Mouse (Mus musculus) MEL (cell line): Measurements from ENCODE around the gene Dlx1. TPM values are rescaled to one million over a fixed set of nuclear protein-coding genes. Genes with fewer than 3 reads are reported as not detected.

Source experiments
- DNase-seq: peaks from one replicate; pipeline ENCODE4 v3.0.0; 2011; ENCODE audit warnings: low read depth, low spot score
- H3K27ac ChIP-seq: 2 replicates; pipeline ENCODE4 v1.5.1; 2012; ENCODE audit warnings: low read depth, mild to moderate bottlenecking, control low read depth, low read length, moderate library complexity; ENCODE audit not compliant: control insufficient read depth
- H3K27me3 ChIP-seq, 2 experiments: fragments of 150-350 bp in 1 of 2; sonication (generic) in 1 of 2; 2 replicates each; pipeline ENCODE4 v1.6.1; 2012; ENCODE audit warnings: low read length in 2 of 2, mild to moderate bottlenecking in 2 of 2, improper control_type of control experiment in 1 of 2, moderate library complexity in 1 of 2; ENCODE audit not compliant: insufficient read depth in 2 of 2, control insufficient read depth in 1 of 2
- H3K36me3 ChIP-seq, 2 experiments: 2 replicates each; pipeline ENCODE4 v1.6.1; 2012 to 2014; ENCODE audit warnings: low read length in 2 of 2, improper control_type of control experiment in 1 of 2, inconsistent platforms in 1 of 2, mild to moderate bottlenecking in 1 of 2; ENCODE audit not compliant: insufficient read depth in 2 of 2, control insufficient read depth in 1 of 2
- H3K4me1 ChIP-seq, 2 experiments: fragments of 150-350 bp in 1 of 2; sonication (generic) in 1 of 2; 2 replicates each; pipeline ENCODE4 v1.6.1; 2012; ENCODE audit warnings: low read length in 2 of 2, improper control_type of control experiment in 1 of 2, mild to moderate bottlenecking in 1 of 2; ENCODE audit not compliant: insufficient read depth in 2 of 2, control insufficient read depth in 1 of 2
- H3K4me3 ChIP-seq, 2 experiments: fragments of 150-350 bp in 1 of 2; sonication (generic) in 1 of 2; 2 replicates each; pipeline ENCODE4 v1.5.1; 2012; ENCODE audit warnings: low read depth in 2 of 2, low read length in 2 of 2, mild to moderate bottlenecking in 2 of 2, moderate library complexity in 2 of 2, control low read depth in 1 of 2, improper control_type of control experiment in 1 of 2; ENCODE audit not compliant: control insufficient read depth in 1 of 2, insufficient read depth in 1 of 2
- H3K79me2 ChIP-seq: 2 replicates; pipeline ENCODE4 v1.6.1; 2012; ENCODE audit warnings: mild to moderate bottlenecking, low read length, moderate library complexity; ENCODE audit not compliant: control insufficient read depth, poor library complexity, insufficient read depth
- H3K9ac ChIP-seq: 2 replicates; pipeline ENCODE4 v1.6.1; 2012; ENCODE audit warnings: low read depth, mild to moderate bottlenecking, control low read depth, low read length, moderate library complexity; ENCODE audit not compliant: control insufficient read depth, poor library complexity, severe bottlenecking
- H3K9me3 ChIP-seq: fragments of 150-350 bp; sonication (generic); replicated peaks from 2 replicates; pipeline ENCODE4 v1.6.1; 2012; ENCODE audit warnings: mild to moderate bottlenecking, low read length, improper control_type of control experiment, moderate library complexity; ENCODE audit not compliant: insufficient read depth
- BHLHE40 ChIP-seq: IDR thresholded peaks from 2 replicates; pipeline ENCODE4 v1.6.1; 2012; ENCODE audit warnings: low read depth, mild to moderate bottlenecking, inconsistent platforms, low read length, improper control_type of control experiment, borderline replicate concordance
- CHD1 ChIP-seq: IDR thresholded peaks from 2 replicates; pipeline ENCODE4 v1.6.1; 2012; ENCODE audit warnings: low read depth, mild to moderate bottlenecking, inconsistent platforms, low read length, improper control_type of control experiment
- CTCF ChIP-seq, 3 experiments: IDR thresholded peaks in 2 of 3; conservative IDR thresholded peaks in 1 of 3; 2 replicates each; pipeline ENCODE4 v1.5.1; 2011 to 2012; ENCODE audit warnings: low read length in 3 of 3, low read depth in 2 of 3, mild to moderate bottlenecking in 2 of 3, improper control_type of control experiment in 1 of 3, inconsistent platforms in 1 of 3, mixed read lengths in 1 of 3, moderate library complexity in 1 of 3; ENCODE audit not compliant: control insufficient read depth in 1 of 3, insufficient read depth in 1 of 3, poor library complexity in 1 of 3, severe bottlenecking in 1 of 3
- E2F4 ChIP-seq: IDR thresholded peaks from 2 replicates; pipeline ENCODE4 v1.6.1; 2011; ENCODE audit warnings: low read depth, low read length, improper control_type of control experiment, borderline replicate concordance
- ELF1 ChIP-seq: IDR thresholded peaks from 2 replicates; pipeline ENCODE4 v1.6.1; 2014; ENCODE audit warnings: low read depth, mild to moderate bottlenecking, inconsistent platforms, low read length, improper control_type of control experiment, moderate library complexity
- EP300 ChIP-seq, 2 experiments: IDR thresholded peaks; 2 replicates each; pipeline ENCODE4 v1.6.1; 2011; ENCODE audit warnings: improper control_type of control experiment in 2 of 2, low read length in 2 of 2, low read depth in 1 of 2, mild to moderate bottlenecking in 1 of 2
- ETS1 ChIP-seq: IDR thresholded peaks from 2 replicates; pipeline ENCODE4 v1.6.1; 2012; ENCODE audit warnings: low read depth, mild to moderate bottlenecking, inconsistent platforms, low read length, improper control_type of control experiment, moderate library complexity
- GATA1 ChIP-seq: IDR thresholded peaks from 2 replicates; pipeline ENCODE4 v1.6.1; 2011; ENCODE audit warnings: low read depth, low read length, improper control_type of control experiment
- HCFC1 ChIP-seq: IDR thresholded peaks from 2 replicates; pipeline ENCODE4 v1.6.1; 2012; ENCODE audit warnings: low read depth, mild to moderate bottlenecking, inconsistent platforms, low read length, improper control_type of control experiment, moderate library complexity
- MAZ ChIP-seq: IDR thresholded peaks from 2 replicates; pipeline ENCODE4 v1.6.1; 2012; ENCODE audit warnings: low read depth, mild to moderate bottlenecking, inconsistent platforms, low read length, improper control_type of control experiment
- MYB ChIP-seq: IDR thresholded peaks from 2 replicates; pipeline ENCODE4 v1.6.1; 2011; ENCODE audit warnings: mild to moderate bottlenecking, low read depth, low read length, improper control_type of control experiment
- MYC ChIP-seq: IDR thresholded peaks from 2 replicates; pipeline ENCODE4 v1.6.1; 2011; ENCODE audit warnings: low read depth, mild to moderate bottlenecking, low read length, improper control_type of control experiment, moderate library complexity
- NELFE ChIP-seq: IDR thresholded peaks from 2 replicates; pipeline ENCODE4 v1.6.1; 2011; ENCODE audit warnings: low read depth, low read length, improper control_type of control experiment
- NRF1 ChIP-seq: IDR thresholded peaks from 2 replicates; pipeline ENCODE4 v1.6.1; 2014; ENCODE audit warnings: low read depth, mild to moderate bottlenecking, inconsistent platforms, low read length, improper control_type of control experiment, moderate library complexity; ENCODE audit not compliant: poor library complexity, insufficient read depth, severe bottlenecking
- POLR2A ChIP-seq, 2 experiments: IDR thresholded peaks; 2 replicates each; pipeline ENCODE4 v1.6.1; 2011 to 2012; ENCODE audit warnings: low read length in 2 of 2, mild to moderate bottlenecking in 2 of 2, control low read depth in 1 of 2, improper control_type of control experiment in 1 of 2, low read depth in 1 of 2, moderate library complexity in 1 of 2; ENCODE audit not compliant: control insufficient read depth in 1 of 2, insufficient read depth in 1 of 2, poor library complexity in 1 of 2
- POLR2AphosphoS5 ChIP-seq: IDR thresholded peaks from 2 replicates; pipeline ENCODE4 v1.6.1; 2012; ENCODE audit warnings: low read depth, borderline replicate concordance, mild to moderate bottlenecking, inconsistent platforms, low read length, moderate library complexity, mixed read lengths
- RCOR1 ChIP-seq: IDR thresholded peaks from 2 replicates; pipeline ENCODE4 v1.6.1; 2012; ENCODE audit warnings: low read depth, mild to moderate bottlenecking, inconsistent platforms, low read length, improper control_type of control experiment
- SIN3A ChIP-seq: IDR thresholded peaks from 2 replicates; pipeline ENCODE4 v1.6.1; 2012; ENCODE audit warnings: low read length, improper control_type of control experiment, inconsistent platforms
- SMC3 ChIP-seq: IDR thresholded peaks from 2 replicates; pipeline ENCODE4 v1.6.1; 2011; ENCODE audit warnings: low read depth, low read length, improper control_type of control experiment
- UBTF ChIP-seq: IDR thresholded peaks from 2 replicates; pipeline ENCODE4 v1.6.1; 2012; ENCODE audit warnings: low read depth, mild to moderate bottlenecking, inconsistent platforms, low read length, improper control_type of control experiment, moderate library complexity, borderline replicate concordance; ENCODE audit not compliant: insufficient read depth
- USF2 ChIP-seq, 2 experiments: IDR thresholded peaks; 2 replicates each; pipeline ENCODE4 v1.6.1; 2011 to 2012; ENCODE audit warnings: improper control_type of control experiment in 2 of 2, low read length in 2 of 2, borderline replicate concordance in 1 of 2, inconsistent platforms in 1 of 2, low read depth in 1 of 2, mild to moderate bottlenecking in 1 of 2; ENCODE audit not compliant: insufficient read depth in 1 of 2
- ZMIZ1 ChIP-seq: IDR thresholded peaks from 2 replicates; pipeline ENCODE4 v1.6.1; 2012; ENCODE audit warnings: low read depth, mild to moderate bottlenecking, inconsistent platforms, low read length, improper control_type of control experiment, moderate library complexity
- polyA plus RNA-seq, 2 experiments: library from polyadenylated mRNA; stranded (reverse) in 1 of 2; unstranded in 1 of 2; fragments of >175 nt in 1 of 2; fragments of >200 nt in 1 of 2; gene quantifications; 2 replicates each; pipeline versions ENCODE4 v1.2.1 to v1.2.4; 2012; ENCODE audit warnings: low replicate concordance in 2 of 2, low read depth in 1 of 2; ENCODE audit not compliant: insufficient read length in 2 of 2, insufficient read depth in 1 of 2, missing spikeins in 1 of 2
- total RNA-seq: library from RNA; depleted of rRNA; stranded (reverse); fragments of 300-350 nt; gene quantifications from 2 replicates; pipeline ENCODE4 v1.2.3, GENCODE M21; 2012

Dlx1 gene
- total and polyA plus RNA-seq, 3 experiments: 3.4 to 11.8 TPM; not detected in 1

DNA sequence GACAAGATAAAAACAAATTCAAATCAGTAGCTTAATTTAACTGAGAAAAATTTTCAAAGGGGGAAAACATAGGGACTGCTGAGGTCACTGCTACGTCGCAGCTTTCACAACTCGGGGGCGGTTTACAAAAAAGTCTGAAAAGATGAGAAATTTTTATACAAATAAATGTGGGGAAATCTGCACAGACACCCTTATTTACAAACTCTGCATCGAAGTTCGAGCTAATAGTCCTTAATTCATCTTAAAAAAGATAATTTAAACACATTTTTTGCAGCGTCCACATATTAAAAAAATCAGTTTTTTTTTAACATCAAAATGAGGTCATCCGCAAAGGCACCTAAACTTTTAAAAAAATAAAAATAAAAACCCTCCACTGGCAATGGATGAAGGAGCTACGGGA, 15.6 kb downstream of the Dlx1 start:
- peak overlapping the region; percentile 70 for H3K9ac ChIP-seq
- H3K4me3 ChIP-seq: peak overlapping the region; percentile 60 to 86
- peaks cover 9 to 13% of the 10 kb centered on the region in 2 experiments; a peak in 3 of 4 replicates for H3K4me1 ChIP-seq
- H3K79me2 ChIP-seq: no peaks in the 10 kb centered on the region
- no peaks in the 10 kb centered on the region for H3K9me3 ChIP-seq
- peak; percentile 22 for DNase-seq
- peaks cover 0 to 10% of the 10 kb centered on the region in 2 experiments; a peak in 2 of 4 replicates for H3K36me3 ChIP-seq
- no peaks in the 10 kb centered on the region for H3K27me3 ChIP-seq
- TF ChIP-seq SMC3: no peak
- TF ChIP-seq SIN3A: 0 out of 2 replicates have a peak, but pooled peaks have one; percentile 8
- TF ChIP-seq ELF1: no peak
- no peak for TF ChIP-seq GATA1
- no peak for TF ChIP-seq POLR2A (IDR thresholded peaks at IDR 0.05; ENCODE audit: control insufficient read depth in 1 of 2, insufficient read depth in 1 of 2, low read depth in 1 of 2, low read length in 2 of 2, poor library complexity in 1 of 2)
- no peak for TF ChIP-seq UBTF
- no peak overlapping the region for H3K27ac ChIP-seq

- Histone ChIP-seq H3K79me2 (no peaks in the 10 kb centered on the region), H3K27ac (no peak overlapping the region), H3K4me3 (no peak overlapping the region), H3K27me3 (no peaks in the 10 kb centered on the region), H3K36me3 (peaks cover 0 to 10% of the 10 kb centered on the region in 2 experiments; a peak in 2 of 4 replicates), H3K9me3 (no peaks in the 10 kb centered on the region), H3K4me1 (peaks cover 9 to 13% of the 10 kb centered on the region in 2 experiments; a peak in 3 of 4 replicates), H3K9ac (no peak overlapping the region)
- no peak for TF ChIP-seq HCFC1
- TF ChIP-seq BHLHE40: no peak
- DNase-seq: no peak
Observed at GRCm38 (mm10) chr2:71543948-71544347, 16.0 kb downstream of the Dlx1 start.

DNA sequence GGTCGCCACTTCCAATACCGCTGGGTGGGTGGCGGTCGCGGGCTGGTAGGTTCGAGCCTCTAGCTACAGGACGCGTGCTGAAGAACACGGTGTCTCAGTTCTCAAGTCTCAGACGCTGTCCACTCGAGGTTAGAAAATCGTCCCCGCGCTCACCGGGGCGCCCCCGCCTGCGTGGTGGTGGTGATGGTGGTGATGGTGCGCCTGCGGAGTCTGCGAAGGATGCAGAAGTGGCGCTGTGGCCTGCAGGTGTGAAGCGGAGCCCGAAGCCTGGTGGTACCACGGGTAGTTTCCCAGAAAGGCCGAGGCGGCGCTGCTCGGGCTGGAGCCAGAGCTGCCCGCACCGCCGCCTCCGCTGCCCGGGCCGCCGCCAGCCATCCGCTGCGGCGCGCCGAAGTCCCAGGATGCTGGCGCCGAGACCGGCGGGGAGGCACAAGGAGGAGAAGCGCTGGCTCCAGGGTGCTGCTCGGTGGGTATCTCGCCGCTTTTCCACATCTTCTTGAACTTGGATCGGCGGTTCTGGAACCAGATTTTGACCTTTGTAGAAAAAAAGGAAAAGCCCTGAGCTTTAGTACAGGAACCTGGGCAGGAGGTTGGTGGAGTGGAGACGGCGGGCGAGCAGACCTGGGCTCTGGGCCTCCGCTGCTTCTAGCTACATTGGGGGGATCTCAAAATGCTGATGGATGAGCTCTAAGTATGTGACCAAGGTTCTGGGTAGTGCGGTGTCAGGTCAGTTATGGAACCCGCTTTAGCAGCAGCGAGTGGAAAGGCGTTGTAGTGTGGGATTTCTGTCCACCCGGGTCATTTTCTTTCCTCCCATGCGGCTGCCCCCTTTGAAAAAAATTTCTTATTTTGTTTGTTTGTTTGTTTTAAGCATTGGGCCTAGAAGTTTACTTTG, 16.7 kb downstream of the Dlx1 start:
- H3K36me3 ChIP-seq: peaks cover 0 to 10% of the 10 kb centered on the region in 2 experiments; a peak in 2 of 4 replicates
- no peaks in the 10 kb centered on the region for H3K27me3 ChIP-seq
- no peak for DNase-seq
- H3K79me2 ChIP-seq: no peaks in the 10 kb centered on the region
- H3K4me3 ChIP-seq: no peak overlapping the region
- TF ChIP-seq NRF1 (no peak), E2F4 (no peak), SMC3 (no peak), BHLHE40 (no peak), ETS1 (no peak), EP300 (IDR thresholded peaks at IDR 0.05; ENCODE audit: low read depth in 1 of 2, low read length in 2 of 2) (no peak), ZMIZ1 (no peak), HCFC1 (no peak), POLR2AphosphoS5 (no peak), SIN3A (no peak), UBTF (no peak), USF2 (IDR thresholded peaks at IDR 0.05; ENCODE audit: borderline replicate concordance in 1 of 2, insufficient read depth in 1 of 2, low read depth in 1 of 2, low read length in 2 of 2) (no peak), CHD1 (no peak), NELFE (no peak), RCOR1 (no peak), MYC (no peak), MYB (no peak), POLR2A (IDR thresholded peaks at IDR 0.05; ENCODE audit: control insufficient read depth in 1 of 2, insufficient read depth in 1 of 2, low read depth in 1 of 2, low read length in 2 of 2, poor library complexity in 1 of 2) (no peak), CTCF (IDR thresholded peaks at IDR 0.05 in 2 of 3, conservative IDR thresholded peaks at IDR 0.05 in 1 of 3; ENCODE audit: control insufficient read depth in 1 of 3, insufficient read depth in 1 of 3, low read depth in 2 of 3, low read length in 3 of 3, poor library complexity in 1 of 3, severe bottlenecking in 1 of 3) (no peak), MAZ (no peak)
- H3K9ac ChIP-seq: no peak overlapping the region
- no peaks in the 10 kb centered on the region for H3K9me3 ChIP-seq
- H3K27ac ChIP-seq: no peak overlapping the region
- H3K4me1 ChIP-seq: peaks cover 9 to 13% of the 10 kb centered on the region in 2 experiments; a peak in 3 of 4 replicates
